Mouse (Mus musculus) forebrain, embryonic 12.5 days (tissue): ENCODE results near the gene Apbb1. TPM values are rescaled to one million over a fixed set of nuclear protein-coding genes. Genes with fewer than 3 reads are reported as not detected.

Source experiments
- ATAC-seq: fragments of 200-750 bp; cut with Nextera tagmentation; 2 replicates; pipeline ENCODE4 v1.8.0; 2017; ENCODE audit warnings: moderate TSS enrichment; ENCODE audit not compliant: low FRiP score
- H3K27ac ChIP-seq: fragments of 300-500 bp; sonication (generic); 2 replicates; pipeline ENCODE4 v1.5.1; 2016; ENCODE audit warnings: mild to moderate bottlenecking
- H3K27me3 ChIP-seq: fragments of 300-500 bp; sonication (generic); 2 replicates; pipeline ENCODE4 v1.6.1; 2016; ENCODE audit warnings: mild to moderate bottlenecking
- H3K36me3 ChIP-seq: fragments of 300-500 bp; sonication (generic); replicated peaks from 2 replicates; pipeline ENCODE4 v1.6.1; 2016; ENCODE audit warnings: mild to moderate bottlenecking
- H3K4me1 ChIP-seq: fragments of 300-500 bp; sonication (generic); 2 replicates; pipeline ENCODE4 v1.6.1; 2016
- H3K4me2 ChIP-seq: fragments of 300-500 bp; sonication (generic); 2 replicates; pipeline ENCODE4 v1.6.1; 2016; ENCODE audit warnings: mild to moderate bottlenecking, moderate library complexity
- H3K4me3 ChIP-seq: fragments of 300-500 bp; sonication (generic); replicated peaks from 2 replicates; pipeline ENCODE4 v1.5.1; 2016; ENCODE audit warnings: mild to moderate bottlenecking
- H3K9ac ChIP-seq: fragments of 300-500 bp; sonication (generic); 2 replicates; pipeline ENCODE4 v1.6.1; 2016; ENCODE audit warnings: mild to moderate bottlenecking
- H3K9me3 ChIP-seq: fragments of 300-500 bp; sonication (generic); 2 replicates; pipeline ENCODE4 v1.6.1; 2016
- WGBS: fragments of 180-500 bp; shearing (Covaris S2); methylation state at CpG from one replicate; pipeline ENCODE4 v1.1.7; 2016; 5-methylcytosine and 5-hydroxymethylcytosine counted together
- polyA plus RNA-seq: library from polyadenylated mRNA; unstranded; fragments of >200 nt; fragmentation: Nextera tagmentation; extraction: Ambion mirVana; gene quantifications from 2 replicates; pipeline ENCODE4 v1.2.1, GENCODE M21; 2016

The Apbb1 gene
- polyA plus RNA-seq, 1 experiment from 2014 or later: 149 TPM

DNA sequence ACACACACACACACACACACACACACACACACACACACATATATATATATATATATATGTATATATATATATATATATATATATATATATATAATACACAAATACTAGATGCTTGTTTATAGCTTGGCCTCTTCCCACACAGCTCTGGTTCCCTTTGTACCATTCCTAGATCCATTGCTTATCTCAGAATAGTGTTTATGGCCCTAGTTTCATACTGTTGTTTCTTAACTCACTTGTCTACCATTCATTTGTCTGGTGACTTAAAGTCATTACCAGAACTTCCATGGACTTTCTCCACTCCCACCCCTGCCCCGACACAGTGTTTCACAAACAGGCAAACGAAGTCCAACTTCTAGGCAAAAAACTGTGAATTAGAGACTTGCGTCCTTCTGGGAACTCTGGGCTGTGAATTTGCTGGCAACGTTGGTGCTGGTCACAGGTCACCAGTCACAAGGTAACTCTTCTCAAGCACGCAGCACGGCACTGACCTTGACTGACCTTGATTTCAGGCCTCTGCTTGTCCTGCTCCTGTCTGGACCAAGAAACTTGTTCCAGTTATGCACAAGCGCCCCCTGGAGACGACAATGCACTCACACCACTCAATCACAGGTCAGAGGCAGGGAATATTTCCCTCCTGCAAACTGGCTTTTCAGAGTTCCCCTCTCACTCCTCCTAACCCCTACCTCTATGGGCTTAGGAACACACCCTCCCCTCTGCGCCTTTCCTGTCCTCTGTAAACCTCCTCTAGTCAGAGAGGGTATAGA lies 21.6 kb upstream of the Apbb1 start:
- Histone ChIP-seq H3K4me3 (no peak overlapping the region), H3K4me1 (no peaks in the 10 kb centered on the region), H3K36me3 (no peaks in the 10 kb centered on the region), H3K4me2 (no peak overlapping the region), H3K9ac (no peak overlapping the region), H3K27me3 (no peaks in the 10 kb centered on the region), H3K9me3 (no peaks in the 10 kb centered on the region), H3K27ac (no peak overlapping the region)
- WGBS: 36% methylated on average over 9 of the region's 9 CpGs
- ATAC-seq: peak; percentile 65; the same call in 1 of the 2 replicates

DNA sequence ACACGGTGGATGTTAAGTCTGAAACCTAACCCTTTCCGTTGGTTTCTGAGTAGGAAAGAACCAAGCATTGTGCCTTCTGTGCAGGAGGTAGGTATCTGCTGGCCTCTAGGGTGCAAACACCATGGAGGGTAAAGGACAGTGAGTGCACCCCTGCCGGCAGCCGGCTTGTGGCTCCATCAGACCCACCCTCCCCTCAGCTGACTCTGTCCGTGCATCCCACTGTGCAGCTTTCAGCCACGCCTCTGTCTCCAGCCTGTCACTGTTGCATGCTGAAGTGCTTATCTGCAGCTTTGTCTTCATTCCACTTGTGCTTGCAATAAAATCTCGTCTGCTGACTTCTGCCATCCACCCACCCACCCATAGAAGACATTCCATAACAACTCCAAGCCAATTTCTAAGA lies 8.6 kb upstream of the Apbb1 start:
- Histone ChIP-seq H3K36me3 (no peaks in the 10 kb centered on the region), H3K27ac (no peak overlapping the region), H3K4me2 (no peak overlapping the region), H3K9me3 (no peaks in the 10 kb centered on the region), H3K4me3 (no peak overlapping the region), H3K4me1 (no peaks in the 10 kb centered on the region), H3K27me3 (no peaks in the 10 kb centered on the region), H3K9ac (no peak overlapping the region)
- no peak for ATAC-seq
- WGBS: 13% methylated on average over 7 of the region's 7 CpGs

DNA sequence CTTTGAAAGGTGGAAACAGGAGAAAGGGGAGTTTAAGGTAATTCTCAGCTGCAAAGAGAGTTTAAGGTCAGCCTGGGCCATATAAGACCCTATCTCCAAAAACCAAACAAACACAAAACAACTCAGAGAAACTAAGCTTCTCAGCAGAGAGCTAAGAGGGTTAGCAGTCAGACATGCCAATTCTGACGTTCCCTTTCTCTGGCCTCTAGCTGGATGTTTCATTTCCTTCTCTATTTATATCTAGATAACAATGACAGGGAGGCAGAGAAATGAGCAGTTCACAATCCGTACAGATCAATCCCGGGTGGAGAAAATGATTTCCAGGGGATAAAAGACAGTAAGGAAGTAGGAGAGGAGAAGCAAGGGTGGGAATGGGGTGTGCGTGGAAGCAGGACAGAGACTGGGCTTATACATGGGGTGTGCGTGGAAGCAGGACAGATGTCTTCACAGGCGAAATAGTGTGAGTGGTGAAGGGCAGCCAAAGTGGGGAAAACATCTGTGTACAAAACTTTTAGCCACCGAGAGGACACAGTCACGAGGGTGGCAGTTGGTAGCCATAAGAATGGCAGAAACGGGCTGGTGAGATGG lies 7.0 kb upstream of the Apbb1 start:
- ATAC-seq: no peak
- H3K4me3 ChIP-seq: no peak overlapping the region
- H3K4me1 ChIP-seq: no peaks in the 10 kb centered on the region
- 69% methylated on average over 9 of the region's 9 CpGs for WGBS
- no peaks in the 10 kb centered on the region for H3K9me3 ChIP-seq
- no peak overlapping the region for H3K27ac ChIP-seq
- H3K36me3 ChIP-seq: no peaks in the 10 kb centered on the region
- H3K27me3 ChIP-seq: no peaks in the 10 kb centered on the region
- no peak overlapping the region for H3K4me2 ChIP-seq
- H3K9ac ChIP-seq: no peak overlapping the region

DNA sequence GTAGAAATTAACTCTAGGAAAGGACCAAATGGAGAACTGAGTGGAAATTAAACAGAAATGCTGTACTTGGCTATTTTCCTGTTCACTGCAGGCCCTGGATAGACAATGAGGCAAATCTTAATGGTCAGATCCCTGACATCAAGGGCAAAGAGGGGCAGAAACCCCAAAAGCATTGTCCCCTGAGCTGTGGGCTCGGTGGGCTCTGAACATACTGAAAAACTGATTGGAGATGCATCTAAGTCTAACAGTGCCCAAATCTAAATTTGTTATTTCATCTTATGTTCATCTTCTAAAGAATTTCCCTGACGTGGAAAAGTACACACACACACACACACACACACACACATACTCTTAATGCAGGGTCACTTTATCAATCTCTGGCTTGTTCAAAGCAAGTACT lies 506 bp upstream of the Apbb1 start:
- H3K4me3 ChIP-seq: peak overlapping the region; percentile 77
- peaks cover 29% of the 10 kb centered on the region for H3K4me1 ChIP-seq
- H3K4me2 ChIP-seq: peak overlapping the region; percentile 68
- H3K9ac ChIP-seq: peak overlapping the region; percentile 82
- H3K27me3 ChIP-seq: peaks cover 6% of the 10 kb centered on the region; the same call in 1 of the 2 replicates
- ATAC-seq: no peak
- H3K36me3 ChIP-seq: no peaks in the 10 kb centered on the region
- H3K9me3 ChIP-seq: no peaks in the 10 kb centered on the region
- peak overlapping the region; percentile 95 for H3K27ac ChIP-seq
- WGBS: 58% methylated on average over 2 of the region's 2 CpGs

DNA sequence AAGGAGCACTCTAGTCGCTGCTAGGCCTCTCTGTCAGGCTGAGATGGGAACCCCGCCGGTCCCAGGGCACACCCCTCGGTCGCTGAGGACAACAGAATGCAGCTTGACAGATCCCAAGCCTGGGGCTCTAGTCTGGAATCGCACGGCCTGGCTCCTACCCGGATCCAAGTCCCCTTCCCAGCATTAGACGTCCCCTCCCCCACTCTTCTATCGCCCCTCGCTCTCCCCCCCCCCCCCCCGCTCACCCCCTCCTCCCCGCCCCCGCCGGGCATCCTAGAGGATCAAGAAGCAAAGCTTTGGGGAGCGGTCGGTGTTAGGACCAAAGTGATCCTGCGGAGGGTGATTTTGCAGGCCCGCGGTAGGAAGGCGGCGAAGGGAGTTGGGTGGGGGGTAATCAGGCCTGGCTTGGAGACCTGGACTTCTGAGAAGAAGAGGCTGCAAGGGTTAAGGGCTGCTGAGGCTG lies 795 bp downstream of the Apbb1 start:
- 0% methylated on average over 18 of the region's 22 CpGs for WGBS
- peaks cover 33% of the 10 kb centered on the region for H3K4me1 ChIP-seq
- peak; percentile 72 for ATAC-seq
- H3K4me3 ChIP-seq: peak overlapping the region; percentile 77
- H3K4me2 ChIP-seq: peak overlapping the region; percentile 68
- H3K27me3 ChIP-seq: peaks cover 6% of the 10 kb centered on the region; the same call in 1 of the 2 replicates
- H3K27ac ChIP-seq: peak overlapping the region; percentile 95
- no peaks in the 10 kb centered on the region for H3K9me3 ChIP-seq
- peak overlapping the region; percentile 82 for H3K9ac ChIP-seq
- H3K36me3 ChIP-seq: no peaks in the 10 kb centered on the region

DNA sequence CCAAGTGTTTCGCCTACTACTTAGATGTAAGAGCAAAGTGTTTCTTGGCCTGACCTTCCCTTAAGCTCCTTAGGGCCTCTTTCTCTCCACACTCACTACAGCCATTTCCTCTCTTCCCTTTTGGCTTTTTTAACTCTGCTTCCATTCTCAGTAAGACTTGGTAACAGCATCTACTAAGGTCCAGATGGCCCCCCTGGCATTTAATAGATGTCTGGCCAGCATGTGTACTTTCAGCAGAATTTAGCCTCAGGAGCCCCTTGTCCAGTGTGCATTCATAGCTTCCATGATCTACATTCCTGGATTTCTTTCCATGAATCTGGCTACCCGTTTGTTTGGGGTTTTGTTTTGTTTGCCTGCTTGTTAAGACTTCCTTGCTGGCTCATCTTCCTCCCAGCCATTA lies 3.0 kb downstream of the Apbb1 start:
- H3K27ac ChIP-seq: no peak overlapping the region
- no peak overlapping the region for H3K4me3 ChIP-seq
- 86% methylated on average over 2 of the region's 2 CpGs for WGBS
- H3K36me3 ChIP-seq: peaks cover 13% of the 10 kb centered on the region
- H3K27me3 ChIP-seq: peaks cover 6% of the 10 kb centered on the region; the same call in 1 of the 2 replicates
- no peak overlapping the region for H3K9ac ChIP-seq
- H3K9me3 ChIP-seq: no peaks in the 10 kb centered on the region
- peaks cover 36% of the 10 kb centered on the region for H3K4me1 ChIP-seq
- ATAC-seq: no peak
- H3K4me2 ChIP-seq: no peak overlapping the region

DNA sequence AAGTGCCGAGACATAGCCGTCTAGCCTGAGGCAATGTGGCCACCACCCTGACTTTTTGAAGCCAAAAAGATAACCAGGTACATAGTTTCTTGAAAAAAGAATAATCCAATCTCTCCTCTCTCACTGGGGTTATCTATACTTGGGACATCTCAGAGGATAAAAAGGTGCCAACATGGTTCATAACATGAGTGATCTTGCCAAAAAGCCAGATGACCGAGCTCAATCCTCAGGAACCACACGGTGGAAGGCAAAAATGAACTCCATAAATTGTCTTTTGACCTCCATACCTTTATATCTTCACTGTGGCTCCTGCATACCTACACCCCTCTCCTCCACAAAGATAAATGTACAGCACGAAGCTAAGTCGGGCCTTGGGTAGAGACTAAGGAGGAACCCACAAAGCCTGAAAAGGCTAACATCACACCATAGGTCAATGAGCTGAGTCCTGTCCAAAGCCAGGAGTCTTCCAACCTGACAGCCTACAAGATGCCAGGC lies 4.0 kb downstream of the Apbb1 start:
- Histone ChIP-seq H3K9me3 (no peaks in the 10 kb centered on the region), H3K9ac (no peak overlapping the region), H3K36me3 (peaks cover 23% of the 10 kb centered on the region), H3K27me3 (0 out of 2 replicates have a peak, but pooled peaks cover 2% of the 10 kb centered on the region), H3K4me1 (peaks cover 36% of the 10 kb centered on the region), H3K4me3 (no peak overlapping the region), H3K27ac (no peak overlapping the region), H3K4me2 (no peak overlapping the region)
- WGBS: 95% methylated on average over 6 of the region's 6 CpGs
- ATAC-seq: no peak

DNA sequence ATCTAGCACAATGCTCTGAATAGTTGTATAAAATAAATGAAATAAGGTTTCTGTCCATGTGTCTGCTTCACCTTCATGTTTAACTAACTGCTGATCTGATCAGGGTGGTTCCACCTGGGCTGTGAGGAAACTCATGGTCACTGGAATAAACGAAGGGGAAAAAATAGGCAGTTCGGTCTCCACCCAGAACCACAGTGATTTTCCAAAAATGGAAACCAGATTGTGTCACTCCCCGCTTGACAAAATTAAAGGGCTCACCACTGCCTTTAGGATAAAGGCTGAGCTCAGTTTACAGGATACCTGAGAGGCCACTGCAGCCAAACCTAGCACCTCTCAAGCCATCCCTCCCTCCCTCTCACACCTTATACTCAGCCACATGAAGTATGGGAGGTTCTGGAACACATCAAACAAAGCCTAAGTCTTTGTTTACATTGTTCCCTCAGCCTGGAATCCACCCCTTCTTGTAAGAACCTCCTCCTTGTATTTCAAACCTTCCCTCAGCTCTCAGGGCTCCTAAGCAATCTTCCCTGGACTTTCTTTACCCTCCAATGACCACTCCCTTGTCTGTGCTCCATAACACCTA lies 5.2 kb downstream of the Apbb1 start:
- Histone ChIP-seq H3K27ac (no peak overlapping the region), H3K4me3 (no peak overlapping the region), H3K4me1 (peaks cover 31% of the 10 kb centered on the region), H3K27me3 (no peaks in the 10 kb centered on the region), H3K9ac (no peak overlapping the region), H3K36me3 (peaks cover 25% of the 10 kb centered on the region), H3K4me2 (no peak overlapping the region), H3K9me3 (no peaks in the 10 kb centered on the region)
- WGBS: 82% methylated on average over 3 of the region's 3 CpGs
- ATAC-seq: no peak

DNA sequence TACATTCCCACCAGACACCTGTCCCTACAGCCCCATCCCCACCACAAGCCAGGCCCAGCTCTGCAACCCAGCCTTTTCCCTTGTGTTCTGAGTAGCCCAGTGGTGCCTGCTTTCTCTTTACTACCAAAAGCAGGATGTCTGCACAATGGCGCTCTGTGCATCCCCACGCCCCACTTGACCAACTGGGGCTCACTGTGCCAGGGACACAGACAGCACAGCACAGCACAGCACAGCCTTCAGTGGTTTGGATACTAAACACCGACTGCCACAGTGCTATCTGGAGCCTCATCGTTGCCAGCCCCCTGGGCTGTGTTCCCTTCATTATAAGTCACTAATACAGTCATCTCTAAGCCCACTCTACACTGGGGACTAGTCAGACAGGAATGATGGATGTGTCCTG lies 6.9 kb downstream of the Apbb1 start:
- H3K4me3 ChIP-seq: no peak overlapping the region
- peaks cover 25% of the 10 kb centered on the region for H3K36me3 ChIP-seq
- WGBS: 94% methylated on average over 4 of the region's 4 CpGs
- H3K27ac ChIP-seq: no peak overlapping the region
- peaks cover 37% of the 10 kb centered on the region for H3K4me1 ChIP-seq
- no peak overlapping the region for H3K9ac ChIP-seq
- H3K4me2 ChIP-seq: no peak overlapping the region
- H3K27me3 ChIP-seq: no peaks in the 10 kb centered on the region
- H3K9me3 ChIP-seq: no peaks in the 10 kb centered on the region
- ATAC-seq: no peak

DNA sequence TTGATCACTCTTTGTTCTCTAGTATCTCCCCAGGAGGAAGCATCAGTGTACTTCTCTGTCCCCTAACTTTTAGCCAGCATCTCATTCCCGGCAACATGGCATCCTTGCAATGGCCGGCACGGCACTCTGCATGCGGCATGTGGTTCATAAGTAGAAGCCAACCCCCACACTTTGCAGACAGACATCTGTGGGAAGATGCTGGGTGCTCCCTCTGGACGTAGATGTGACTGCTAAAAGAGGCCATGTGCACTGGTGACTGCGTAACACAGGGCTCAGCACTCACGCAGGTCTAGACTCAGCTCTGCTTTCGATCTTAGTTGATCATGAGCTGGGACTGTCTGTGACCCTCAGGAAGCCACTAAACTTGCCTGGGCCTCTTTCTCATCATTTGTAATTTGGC lies 8.5 kb downstream of the Apbb1 start:
- no peaks in the 10 kb centered on the region for H3K9me3 ChIP-seq
- no peaks in the 10 kb centered on the region for H3K27me3 ChIP-seq
- H3K4me1 ChIP-seq: peaks cover 39% of the 10 kb centered on the region
- H3K9ac ChIP-seq: no peak overlapping the region
- no peak for ATAC-seq
- H3K4me3 ChIP-seq: no peak overlapping the region
- H3K27ac ChIP-seq: no peak overlapping the region
- 94% methylated on average over 8 of the region's 8 CpGs for WGBS
- no peak overlapping the region for H3K4me2 ChIP-seq
- H3K36me3 ChIP-seq: peaks cover 25% of the 10 kb centered on the region

DNA sequence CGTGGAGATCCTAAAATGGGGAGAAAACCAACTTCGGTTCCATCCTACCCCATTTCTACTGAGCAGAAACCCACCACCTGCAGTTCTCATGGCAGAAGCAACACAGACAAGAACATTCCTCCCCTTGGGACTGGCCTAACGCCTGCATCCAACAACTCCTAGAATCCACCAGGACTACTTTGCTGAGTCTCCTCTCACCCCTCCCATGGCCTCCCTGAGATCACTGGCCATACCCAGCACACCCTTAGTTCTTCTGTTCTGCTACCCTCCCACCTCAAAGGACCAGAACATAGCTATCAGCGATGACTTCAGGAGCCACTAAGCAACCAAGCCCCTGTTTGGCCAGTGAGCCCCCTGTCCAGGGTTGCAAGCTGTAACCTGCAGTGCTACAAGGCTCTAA lies 10.7 kb downstream of the Apbb1 start:
- H3K9me3 ChIP-seq: no peaks in the 10 kb centered on the region

More for the DNA sequence above, 10.7 kb downstream of the Apbb1 start:
- no peak overlapping the region for H3K4me2 ChIP-seq
- no peak for ATAC-seq
- H3K27ac ChIP-seq: no peak overlapping the region
- H3K4me3 ChIP-seq: no peak overlapping the region
- H3K9ac ChIP-seq: no peak overlapping the region
- H3K27me3 ChIP-seq: no peaks in the 10 kb centered on the region
- WGBS: 80% methylated on average over 4 of the region's 4 CpGs
- H3K4me1 ChIP-seq: peaks cover 35% of the 10 kb centered on the region
- peaks cover 47% of the 10 kb centered on the region for H3K36me3 ChIP-seq
